Mouse (Mus musculus): Measurements from ENCODE around the gene Fpr-rs7. TPM values are rescaled to one million over a fixed set of nuclear protein-coding genes. Genes with fewer than 3 reads are reported as not detected.

Fpr-rs7 gene
- polyA plus RNA-seq (2016; fragmentation: Nextera tagmentation; extraction: Ambion mirVana), result not detected in 2 replicates

DNA sequence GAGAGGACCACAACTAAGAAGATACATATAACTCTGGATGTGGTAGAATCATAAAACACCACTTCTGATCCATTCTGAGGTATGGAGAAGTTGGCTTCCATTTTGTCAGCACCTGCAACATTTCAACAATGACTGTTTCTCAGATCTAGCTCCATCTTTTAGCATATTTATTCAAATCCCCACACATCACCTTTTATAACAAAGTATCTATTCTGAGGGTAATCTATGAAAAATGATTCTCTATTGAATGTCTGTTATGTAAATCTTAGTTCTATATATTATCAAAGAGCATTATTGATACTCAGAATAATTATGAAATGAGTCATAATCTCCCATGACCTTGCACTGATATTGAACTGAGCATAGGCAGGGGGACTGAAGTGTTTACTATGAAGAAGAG lies at the start of gene Fpr-rs7:
Gene Fpr-rs7, minus strand, starts transcription at position 101 of the 400 bp plus-strand sequence.
- no peak within 1 kb of the TSS for H3K27ac ChIP-seq (ENCODE audit: poor library complexity, severe bottlenecking)
- H3K36me3 ChIP-seq, result no peaks in the 10 kb centered on the region
- no peak within 1 kb of the TSS for H3K4me2 ChIP-seq
- H3K27me3 ChIP-seq (replicated peaks), result no peaks in the 10 kb centered on the region
- H3K4me3 ChIP-seq, result no peak within 1 kb of the TSS
- no peaks in the 10 kb centered on the region for H3K4me1 ChIP-seq (replicated peaks)
- H3K9me3 ChIP-seq (replicated peaks), result peaks cover 17% of the 10 kb centered on the region
- no peak for ATAC-seq (ENCODE audit: insufficient number of reproducible peaks, low FRiP score)
- H3K9ac ChIP-seq, result no peak within 1 kb of the TSS

- H3K27ac ChIP-seq (ENCODE audit: poor library complexity, severe bottlenecking), result no peak overlapping the region
- H3K4me2 ChIP-seq, result no peak overlapping the region
- no peaks in the 10 kb centered on the region for H3K36me3 ChIP-seq
- no peaks in the 10 kb centered on the region for H3K4me1 ChIP-seq (replicated peaks)
- WGBS, result 74% methylated on average over 6 of the region's 6 CpGs
- H3K27me3 ChIP-seq (replicated peaks), result no peaks in the 10 kb centered on the region
- peaks cover 15% of the 10 kb centered on the region for H3K9me3 ChIP-seq (replicated peaks)
- no peak overlapping the region for H3K9ac ChIP-seq
- H3K4me3 ChIP-seq, result no peak overlapping the region
- ATAC-seq (ENCODE audit: insufficient number of reproducible peaks, low FRiP score), result no peak
Observed at GRCm38 (mm10) chr17:20074090-20074489, 39.9 kb downstream of the Fpr-rs7 start.

DNA sequence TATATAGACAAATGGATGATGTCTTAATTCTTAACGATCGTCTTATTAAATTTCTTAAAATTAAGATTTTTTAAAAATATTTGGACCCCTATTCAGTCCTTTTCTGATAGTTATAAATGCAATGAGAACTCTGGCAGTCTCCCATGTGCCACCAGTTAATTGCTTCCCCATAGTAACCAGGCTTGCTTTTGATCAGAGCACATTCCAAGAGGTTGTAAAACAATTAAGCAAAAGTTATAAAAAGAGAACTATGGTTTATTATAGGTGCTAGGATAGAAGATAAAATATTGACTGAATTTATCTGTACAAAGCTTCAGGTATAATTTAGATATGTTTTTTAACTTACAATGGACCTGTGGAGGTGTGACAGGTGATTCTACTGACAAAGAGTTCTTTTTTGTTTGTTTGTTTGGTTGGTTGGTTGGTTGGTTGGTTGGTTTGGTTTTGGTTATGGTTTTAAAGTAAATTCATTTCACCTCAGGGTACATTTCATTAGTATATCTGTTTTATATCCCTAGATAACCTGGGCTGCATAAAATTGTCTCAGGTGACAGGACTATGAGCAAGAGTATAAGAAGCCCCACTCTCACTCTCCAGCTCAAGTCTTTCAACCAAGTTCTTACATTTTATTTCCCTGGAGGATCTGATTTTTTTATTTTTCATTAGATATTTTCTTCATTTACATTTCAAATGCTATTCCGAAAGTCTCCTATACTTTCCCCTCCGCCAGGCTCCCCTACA lies 42.2 kb downstream of the Fpr-rs7 start:
- H3K36me3 ChIP-seq, result no peaks in the 10 kb centered on the region
- ATAC-seq (ENCODE audit: insufficient number of reproducible peaks, low FRiP score), result no peak
- H3K4me1 ChIP-seq (replicated peaks), result no peaks in the 10 kb centered on the region
- WGBS, result 85% methylated on average over 4 of the region's 4 CpGs
- peaks cover 9% of the 10 kb centered on the region for H3K9me3 ChIP-seq (replicated peaks)
- H3K4me2 ChIP-seq, result no peak overlapping the region
- no peak overlapping the region for H3K27ac ChIP-seq (ENCODE audit: poor library complexity, severe bottlenecking)
- no peak overlapping the region for H3K4me3 ChIP-seq
- H3K27me3 ChIP-seq (replicated peaks), result no peaks in the 10 kb centered on the region
- no peak overlapping the region for H3K9ac ChIP-seq

Other genes with a start within 250 kb of the Fpr-rs7 start
- not detected in 2 replicates for gene Vmn2r104, start 65.9 kb downstream of the Fpr-rs7 start, polyA plus RNA-seq (2016; fragmentation: Nextera tagmentation; extraction: Ambion mirVana)
- not detected in 2 replicates for gene Fpr-rs6, start 68.9 kb upstream of the Fpr-rs7 start, polyA plus RNA-seq (2016; fragmentation: Nextera tagmentation; extraction: Ambion mirVana)
- gene Vmn2r105, start 120.8 kb upstream of the Fpr-rs7 start, polyA plus RNA-seq (2016; fragmentation: Nextera tagmentation; extraction: Ambion mirVana), result not detected in 2 replicates
- gene Vmn2r106, start 171.3 kb upstream of the Fpr-rs7 start, polyA plus RNA-seq (2016; fragmentation: Nextera tagmentation; extraction: Ambion mirVana), result not detected in 2 replicates
- gene Vmn2r107, start 231.0 kb upstream of the Fpr-rs7 start, polyA plus RNA-seq (2016; fragmentation: Nextera tagmentation; extraction: Ambion mirVana), result not detected in 2 replicates

All from heart, embryonic 12.5 days (tissue).